Mouse (Mus musculus): ENCODE measurements at regions not wholly inside any gene's neighbourhood (a gene's known extent, or its start where the extent isn't known, plus 50 kb on each side); places are given as distances from the start of the nearest gene placed in this dataset.

GRCm38 (mm10) chr5:146647628-146648380, 62.8 kb upstream of the Gpr12 start:
- Histone ChIP-seq H3K9me3 (ENCODE audit: control insufficient read depth, low read length) (no peaks in the 10 kb centered on the region), H3K4me3 (ENCODE audit: low read depth, low read length) (no peak overlapping the region), H3K9ac (ENCODE audit: low read length) (no peak overlapping the region), H3K4me1 (replicated peaks; ENCODE audit: control insufficient read depth, insufficient read depth) (no peaks in the 10 kb centered on the region), H3K36me3 (ENCODE audit: control insufficient read depth, insufficient read depth, low read length) (no peaks in the 10 kb centered on the region), H3K4me2 (replicated peaks; ENCODE audit: low read depth) (no peak overlapping the region), H3K27me3 (ENCODE audit: control insufficient read depth, insufficient read depth, low read length) (no peaks in the 10 kb centered on the region), H3K27ac (replicated peaks) (no peak overlapping the region)
- 39% methylated on average over 11 of the region's 11 CpGs for WGBS
- ATAC-seq (ENCODE audit: low FRiP score, low TSS enrichment): no peak
- DNase-seq (ENCODE audit: low spot score): no peak
- TF ChIP-seq EP300 (optimal IDR thresholded peaks at IDR 0.05): no peak
- no peak for TF ChIP-seq CTCF (IDR thresholded peaks at IDR 0.05; ENCODE audit: low read depth)

- Histone ChIP-seq H3K9me3 (ENCODE audit: control insufficient read depth, low read length) (no peaks in the 10 kb centered on the region), H3K4me2 (replicated peaks; ENCODE audit: low read depth) (no peak overlapping the region), H3K36me3 (ENCODE audit: control insufficient read depth, insufficient read depth, low read length) (no peaks in the 10 kb centered on the region), H3K9ac (ENCODE audit: low read length) (no peak overlapping the region), H3K27ac (replicated peaks) (no peak overlapping the region), H3K4me1 (replicated peaks; ENCODE audit: control insufficient read depth, insufficient read depth) (no peaks in the 10 kb centered on the region), H3K27me3 (ENCODE audit: control insufficient read depth, insufficient read depth, low read length) (no peaks in the 10 kb centered on the region), H3K4me3 (ENCODE audit: low read depth, low read length) (no peak overlapping the region)
- ATAC-seq (ENCODE audit: low FRiP score, low TSS enrichment) (0 out of 2 replicates have a peak, but pooled peaks have one; percentile 54), DNase-seq (ENCODE audit: low spot score) (peak; percentile 78)
- no peak for TF ChIP-seq EP300 (optimal IDR thresholded peaks at IDR 0.05)
- TF ChIP-seq CTCF (IDR thresholded peaks at IDR 0.05; ENCODE audit: low read depth): no peak
- 3% methylated on average over 4 of the region's 4 CpGs for WGBS
Observed at GRCm38 (mm10) chr5:146644499-146644898, 59.5 kb upstream of the Gpr12 start.

- no peaks in the 10 kb centered on the region for H3K36me3 ChIP-seq (ENCODE audit: control insufficient read depth, insufficient read depth, low read length)
- TF ChIP-seq CTCF (IDR thresholded peaks at IDR 0.05; ENCODE audit: low read depth) (no peak), EP300 (optimal IDR thresholded peaks at IDR 0.05) (no peak)
- no peaks in the 10 kb centered on the region for H3K4me1 ChIP-seq (replicated peaks; ENCODE audit: control insufficient read depth, insufficient read depth)
- DNase-seq (ENCODE audit: low spot score): no peak
- WGBS: 79% methylated on average over 6 of the region's 6 CpGs
- H3K27ac ChIP-seq (replicated peaks): no peak overlapping the region
- H3K9ac ChIP-seq (ENCODE audit: low read length): no peak overlapping the region
- H3K9me3 ChIP-seq (ENCODE audit: control insufficient read depth, low read length): no peaks in the 10 kb centered on the region
- ATAC-seq (ENCODE audit: low FRiP score, low TSS enrichment): no peak
- H3K27me3 ChIP-seq (ENCODE audit: control insufficient read depth, insufficient read depth, low read length): no peaks in the 10 kb centered on the region
- H3K4me3 ChIP-seq (ENCODE audit: low read depth, low read length): no peak overlapping the region
- no peak overlapping the region for H3K4me2 ChIP-seq (replicated peaks; ENCODE audit: low read depth)
Observed at GRCm38 (mm10) chr5:146641931-146642330, 56.9 kb upstream of the Gpr12 start.

GRCm38 (mm10) chr5:146636859-146637258, 51.8 kb upstream of the Gpr12 start:
- ATAC-seq (ENCODE audit: low FRiP score, low TSS enrichment): 0 out of 2 replicates have a peak, but pooled peaks have one; percentile 40
- Histone ChIP-seq H3K4me1 (replicated peaks; ENCODE audit: control insufficient read depth, insufficient read depth) (no peaks in the 10 kb centered on the region), H3K4me2 (replicated peaks; ENCODE audit: low read depth) (no peak overlapping the region), H3K27me3 (ENCODE audit: control insufficient read depth, insufficient read depth, low read length) (no peaks in the 10 kb centered on the region), H3K9me3 (ENCODE audit: control insufficient read depth, low read length) (no peaks in the 10 kb centered on the region), H3K36me3 (ENCODE audit: control insufficient read depth, insufficient read depth, low read length) (no peaks in the 10 kb centered on the region), H3K9ac (ENCODE audit: low read length) (no peak overlapping the region), H3K27ac (replicated peaks) (no peak overlapping the region), H3K4me3 (ENCODE audit: low read depth, low read length) (no peak overlapping the region)
- TF ChIP-seq EP300 (optimal IDR thresholded peaks at IDR 0.05) (no peak), CTCF (IDR thresholded peaks at IDR 0.05; ENCODE audit: low read depth) (no peak)
- WGBS: 55% methylated on average over 6 of the region's 6 CpGs
- DNase-seq (ENCODE audit: low spot score): peak; percentile 48
